12 mouse cellular contexts compared by ENCODE assay signal in genomic region chr3:79576865-79577264, GRCm38 (mm10). TPM values are rescaled to one million over a fixed set of nuclear protein-coding genes. Genes with fewer than 3 reads are reported as not detected.
A peak's percentile ranks its signal among the peaks of the same experiment; 100 is the strongest.
DNase-seq lines count a peak whose midpoint lies in the region; ATAC-seq lines count a peak whose summit lies in the region.
"Had no signal": no experiment of that assay in that cellular context is flagged by ENCODE, and none has a peak within 500 bp of the region (broad histone marks: within the 10 kb centered on the region; RNA-seq: fewer than 3 reads in every experiment).

No protein-coding gene starts in this region.

- 0 out of 2 replicates have a peak, but pooled peaks have one; percentile 28 for ATAC-seq in heart, embryonic 11.5 days (replicated peaks; ENCODE audit: insufficient number of reproducible peaks, low FRiP score, low TSS enrichment)
- peak; percentile 72 for ATAC-seq in kidney, embryonic 16.5 days (ENCODE audit: low FRiP score, low TSS enrichment)
- 0 out of 2 replicates have a peak, but pooled peaks have one; percentile 61 for ATAC-seq in embryonic facial prominence, embryonic 15.5 days (ENCODE audit: insufficient number of reproducible peaks, low FRiP score, low TSS enrichment, low read depth)
- peak; percentile 52 for ATAC-seq in midbrain, embryonic 13.5 days

- no peaks in the 10 kb centered on the region for H3K9me3 ChIP-seq in heart, embryonic 11.5 days (replicated peaks; ENCODE audit: control insufficient read depth, low read length)
- H3K9me3 ChIP-seq in kidney, embryonic 16.5 days (ENCODE audit: low read length), result no peaks in the 10 kb centered on the region
- no peaks in the 10 kb centered on the region for H3K9me3 ChIP-seq in embryonic facial prominence, embryonic 15.5 days (replicated peaks)
- no peaks in the 10 kb centered on the region for H3K9me3 ChIP-seq in midbrain, embryonic 13.5 days

- no peak overlapping the region for H3K27ac ChIP-seq in heart, embryonic 11.5 days (ENCODE audit: low read depth, low read length)
- H3K27ac ChIP-seq in kidney, embryonic 16.5 days (ENCODE audit: low read length), result 0 out of 2 replicates have a peak overlapping the region, but pooled peaks have one; percentile 18
- H3K27ac ChIP-seq in embryonic facial prominence, embryonic 15.5 days (replicated peaks), result no peak overlapping the region
- H3K27ac ChIP-seq in midbrain, embryonic 13.5 days, result peak overlapping the region; percentile 44; the same call in 1 of the 2 replicates
- H3K27ac ChIP-seq: layer of hippocampus, adult 2 months had no signal

- H3K27me3 ChIP-seq in heart, embryonic 11.5 days (ENCODE audit: control insufficient read depth, insufficient read depth, low read length), result no peaks in the 10 kb centered on the region
- H3K27me3 ChIP-seq in kidney, embryonic 16.5 days (ENCODE audit: insufficient read depth, low read length), result no peaks in the 10 kb centered on the region
- no peaks in the 10 kb centered on the region for H3K27me3 ChIP-seq in embryonic facial prominence, embryonic 15.5 days
- no peaks in the 10 kb centered on the region for H3K27me3 ChIP-seq in midbrain, embryonic 13.5 days

- DNase-seq in heart, adult 11 months, result no peak
- DNase-seq in kidney, adult 18-20 months, result no peak
- no peak for DNase-seq in ovary, adult 18-20 months (ENCODE audit: low spot score)
- DNase-seq in layer of hippocampus, postnatal 25 days (ENCODE audit: extremely low spot score in 1 of 2, low spot score in 1 of 2), result no peak
- DNase-seq: adrenal gland, adult 2 months; cerebellum, postnatal 14 days; heart, postnatal 4 days had no signal

- 0 out of 2 replicates have a peak overlapping the region, but pooled peaks have one; percentile 34 for H3K9ac ChIP-seq in heart, embryonic 11.5 days (ENCODE audit: low read depth, low read length)
- peak overlapping the region; percentile 31; the same call in 1 of the 2 replicates for H3K9ac ChIP-seq in kidney, embryonic 16.5 days (replicated peaks; ENCODE audit: low read length)
- H3K9ac ChIP-seq in embryonic facial prominence, embryonic 15.5 days, result no peak overlapping the region
- no peak overlapping the region for H3K9ac ChIP-seq in midbrain, embryonic 13.5 days (replicated peaks)

- H3K4me2 ChIP-seq in heart, embryonic 11.5 days, result peak overlapping the region; percentile 50
- H3K4me2 ChIP-seq in kidney, embryonic 16.5 days (replicated peaks; ENCODE audit: low read depth, low read length), result peak overlapping the region; percentile 35
- H3K4me2 ChIP-seq in embryonic facial prominence, embryonic 15.5 days (replicated peaks), result no peak overlapping the region
- no peak overlapping the region for H3K4me2 ChIP-seq in midbrain, embryonic 13.5 days (replicated peaks)

- H3K36me3 ChIP-seq in heart, embryonic 11.5 days (ENCODE audit: control insufficient read depth, insufficient read depth, low read length), result no peaks in the 10 kb centered on the region
- no peaks in the 10 kb centered on the region for H3K36me3 ChIP-seq in kidney, embryonic 16.5 days (ENCODE audit: insufficient read depth, low read length)
- H3K36me3 ChIP-seq in embryonic facial prominence, embryonic 15.5 days, result no peaks in the 10 kb centered on the region
- no peaks in the 10 kb centered on the region for H3K36me3 ChIP-seq in midbrain, embryonic 13.5 days

- 0 out of 2 replicates have a peak overlapping the region, but pooled peaks have one; percentile 2 for H3K4me3 ChIP-seq in heart, embryonic 11.5 days (ENCODE audit: low read depth, low read length)
- no peak overlapping the region for H3K4me3 ChIP-seq in kidney, embryonic 16.5 days (ENCODE audit: low read length)
- no peak overlapping the region for H3K4me3 ChIP-seq in embryonic facial prominence, embryonic 15.5 days (replicated peaks)
- no peak overlapping the region for H3K4me3 ChIP-seq in midbrain, embryonic 13.5 days (replicated peaks)
- H3K4me3 ChIP-seq: layer of hippocampus, adult 2 months had no signal

- 22% methylated on average over 5 of the region's 5 CpGs for WGBS in heart, embryonic 11.5 days (ENCODE audit: insufficient replicate concordance)
- WGBS in kidney, embryonic 16.5 days, result 12% methylated on average over 5 of the region's 5 CpGs
- WGBS in embryonic facial prominence, embryonic 15.5 days, result 31% methylated on average over 5 of the region's 5 CpGs
- 22% methylated on average over 5 of the region's 5 CpGs for whole genome bisulfite sequencing in midbrain, embryonic 13.5 days

- no peaks in the 10 kb centered on the region; the same call in 1 of the 2 replicates for H3K4me1 ChIP-seq in heart, embryonic 11.5 days (ENCODE audit: control insufficient read depth, insufficient read depth, low read length)
- H3K4me1 ChIP-seq in kidney, embryonic 16.5 days (ENCODE audit: insufficient read depth, low read length), result peaks cover 14% of the 10 kb centered on the region
- 0 out of 2 replicates have a peak, but pooled peaks cover 4% of the 10 kb centered on the region for H3K4me1 ChIP-seq in embryonic facial prominence, embryonic 15.5 days
- peaks cover 15% of the 10 kb centered on the region for H3K4me1 ChIP-seq in midbrain, embryonic 13.5 days (replicated peaks)

RNA-seq across cellular contexts. Expression of gene Fnip2, which starts 9.3 kb away (rescaled TPM):
- polyA plus RNA-seq in heart, embryonic 11.5 days (2014; fragmentation: Nextera tagmentation; extraction: Ambion mirVana), result 5.0 and 6.2 TPM in 2 replicates
- polyA plus RNA-seq in kidney, embryonic 16.5 days (2015; fragmentation: Nextera tagmentation; extraction: Ambion mirVana), result 3.2 and 3.8 TPM in 2 replicates
- 3.5 and 3.7 TPM in 2 replicates for polyA plus RNA-seq in embryonic facial prominence, embryonic 15.5 days (2015; fragmentation: Nextera tagmentation; extraction: Ambion mirVana)
- polyA plus RNA-seq in midbrain, embryonic 13.5 days (2015; fragmentation: Nextera tagmentation; extraction: Ambion mirVana), result 6.1 and 6.2 TPM in 2 replicates
- 10 to 100 TPM; 19.9 to 21.0 TPM for total RNA-seq in layer of hippocampus, postnatal 25 days (2021)

RNA-seq across cellular contexts. Expression of gene Ppid, which starts 14.3 kb away (rescaled TPM):
- 130 and 133 TPM in 2 replicates for polyA plus RNA-seq in heart, embryonic 11.5 days (2014; fragmentation: Nextera tagmentation; extraction: Ambion mirVana)
- 160 and 165 TPM in 2 replicates for polyA plus RNA-seq in kidney, embryonic 16.5 days (2015; fragmentation: Nextera tagmentation; extraction: Ambion mirVana)
- 148 and 158 TPM in 2 replicates for polyA plus RNA-seq in embryonic facial prominence, embryonic 15.5 days (2015; fragmentation: Nextera tagmentation; extraction: Ambion mirVana)
- polyA plus RNA-seq in midbrain, embryonic 13.5 days (2015; fragmentation: Nextera tagmentation; extraction: Ambion mirVana), result 149 and 154 TPM in 2 replicates
- 10 to 100 TPM; 75.4 to 81.6 TPM for total RNA-seq in layer of hippocampus, postnatal 25 days (2021)

RNA-seq across cellular contexts. Expression of gene 4930579G24Rik, which starts 52.0 kb away (rescaled TPM):
- 26.1 and 30.1 TPM in 2 replicates for polyA plus RNA-seq in heart, embryonic 11.5 days (2014; fragmentation: Nextera tagmentation; extraction: Ambion mirVana)
- 29.4 and 30.1 TPM in 2 replicates for polyA plus RNA-seq in kidney, embryonic 16.5 days (2015; fragmentation: Nextera tagmentation; extraction: Ambion mirVana)
- polyA plus RNA-seq in embryonic facial prominence, embryonic 15.5 days (2015; fragmentation: Nextera tagmentation; extraction: Ambion mirVana), result 31.9 and 34.8 TPM in 2 replicates
- 9.9 and 10.9 TPM in 2 replicates for polyA plus RNA-seq in midbrain, embryonic 13.5 days (2015; fragmentation: Nextera tagmentation; extraction: Ambion mirVana)
- 1 to 10 TPM; 1.9 TPM for total RNA-seq in layer of hippocampus, postnatal 25 days (2021)

RNA-seq across cellular contexts. Expression of gene Etfdh, which starts 52.4 kb away (rescaled TPM):
- polyA plus RNA-seq in heart, embryonic 11.5 days (2014; fragmentation: Nextera tagmentation; extraction: Ambion mirVana), result 124 and 141 TPM in 2 replicates
- polyA plus RNA-seq in kidney, embryonic 16.5 days (2015; fragmentation: Nextera tagmentation; extraction: Ambion mirVana), result 85.0 and 85.3 TPM in 2 replicates
- 49.2 and 54.6 TPM in 2 replicates for polyA plus RNA-seq in embryonic facial prominence, embryonic 15.5 days (2015; fragmentation: Nextera tagmentation; extraction: Ambion mirVana)
- polyA plus RNA-seq in midbrain, embryonic 13.5 days (2015; fragmentation: Nextera tagmentation; extraction: Ambion mirVana), result 45.1 and 49.3 TPM in 2 replicates
- total RNA-seq in layer of hippocampus, postnatal 25 days (2021), result 10 to 100 TPM; 26.2 to 27.2 TPM

Comparison
In these comparisons a context has a peak if more than half of its experiments do, and no peak if none do; other contexts are left out.
1. H3K27ac ChIP-seq: peak in kidney, embryonic 16.5 days (single experiment) and midbrain, embryonic 13.5 days (single experiment); none in heart, embryonic 11.5 days (single experiment) and embryonic facial prominence, embryonic 15.5 days (single experiment).
2. H3K4me2 ChIP-seq: peak in heart, embryonic 11.5 days (single experiment) and kidney, embryonic 16.5 days (single experiment); none in embryonic facial prominence, embryonic 15.5 days (single experiment) and midbrain, embryonic 13.5 days (single experiment).
3. H3K9ac ChIP-seq: peak in heart, embryonic 11.5 days (single experiment) and kidney, embryonic 16.5 days (single experiment); none in embryonic facial prominence, embryonic 15.5 days (single experiment) and midbrain, embryonic 13.5 days (single experiment).
4. Peak in every context shown above with its lines, with median percentiles within 50 percentile points of each other: ATAC-seq.